Mouse (Mus musculus) spleen, adult 2 months (tissue): ENCODE results near the gene Asb11. TPM values are rescaled to one million over a fixed set of nuclear protein-coding genes. Genes with fewer than 3 reads are reported as not detected.
A peak's percentile ranks its signal among the peaks of the same experiment; 100 is the strongest.

Experiments used
- DNase-seq, 2 experiments: peaks; one replicate each; pipeline versions ENCODE4 v3.0.0 to v3.0.0-alpha.2; 2012 to 2021; ENCODE audit warnings: low spot score in 2 of 2, low read depth in 1 of 2
- H3K27ac ChIP-seq: fragments of 200-500 bp; 2 replicates; pipeline ENCODE4 v1.5.1; 2012; ENCODE audit warnings: low read length, inconsistent platforms; ENCODE audit not compliant: insufficient read depth
- H3K27me3 ChIP-seq: fragments of 200-500 bp; 2 replicates; pipeline ENCODE4 v1.6.1; 2012; ENCODE audit warnings: mild to moderate bottlenecking, moderate library complexity, low read length, inconsistent platforms; ENCODE audit not compliant: control insufficient read depth, insufficient read depth
- H3K36me3 ChIP-seq: fragments of 200-500 bp; 2 replicates; pipeline ENCODE4 v1.6.1; 2012; ENCODE audit warnings: mild to moderate bottlenecking, low read length, inconsistent platforms; ENCODE audit not compliant: control insufficient read depth, insufficient read depth
- H3K4me1 ChIP-seq: fragments of 200-500 bp; 2 replicates; pipeline ENCODE4 v1.6.1; 2011; ENCODE audit warnings: inconsistent platforms; ENCODE audit not compliant: control insufficient read depth, insufficient read depth, insufficient read length
- H3K4me3 ChIP-seq: fragments of 200-500 bp; 2 replicates; pipeline ENCODE4 v1.5.1; 2011; ENCODE audit warnings: mild to moderate bottlenecking, inconsistent platforms; ENCODE audit not compliant: insufficient read depth, insufficient read length; ENCODE audit errors: extremely low read depth
- CTCF ChIP-seq: fragments of 200-500 bp; IDR thresholded peaks from 2 replicates; pipeline ENCODE4 v1.5.1; 2011; ENCODE audit warnings: mild to moderate bottlenecking, inconsistent platforms; ENCODE audit not compliant: insufficient read depth, insufficient read length, insufficient replicate concordance; ENCODE audit errors: extremely low read depth
- POLR2A ChIP-seq: fragments of 200-500 bp; IDR thresholded peaks from 2 replicates; pipeline ENCODE4 v1.6.1; 2011; ENCODE audit warnings: low read depth, low read length, inconsistent platforms
- WGBS: fragments of 180-500 bp; shearing (Covaris S2); methylation state at CpG from one replicate; pipeline ENCODE4 v1.1.7; 2018; 5-methylcytosine and 5-hydroxymethylcytosine counted together
- polyA plus RNA-seq: library from polyadenylated mRNA; depleted of rRNA; stranded (reverse); fragments of >200 nt; gene quantifications from 2 replicates; pipeline ENCODE4 v1.2.3, GENCODE M21; 2012; rRNA removed

The Asb11 gene
- 0.07 TPM in 1 of 2 replicates, not detected in the other for polyA plus RNA-seq

DNA sequence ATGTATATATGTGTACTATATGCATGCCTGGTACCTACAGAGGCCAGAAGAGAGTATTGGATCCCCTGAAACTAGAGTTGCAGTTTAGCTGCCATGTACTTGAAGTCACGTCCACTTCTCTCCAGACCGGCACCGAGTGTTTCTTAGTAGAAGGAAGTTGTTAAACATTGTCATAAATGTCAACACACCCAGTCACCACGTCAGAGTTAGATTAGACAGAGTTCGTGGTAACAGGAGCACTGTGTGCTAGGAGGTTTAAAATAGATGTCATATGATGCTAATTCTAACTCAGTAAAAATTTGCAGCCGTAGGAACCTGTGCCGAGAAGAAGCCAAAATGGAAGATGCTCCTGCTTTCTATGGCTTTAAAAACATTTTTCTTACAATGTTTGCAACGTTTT lies at the start of gene Asb11:
TSS of gene Asb11 (plus strand) at position 286 of the 400 bp plus-strand sequence.
- WGBS = 64% methylated on average over 8 of the region's 8 CpGs

DNA sequence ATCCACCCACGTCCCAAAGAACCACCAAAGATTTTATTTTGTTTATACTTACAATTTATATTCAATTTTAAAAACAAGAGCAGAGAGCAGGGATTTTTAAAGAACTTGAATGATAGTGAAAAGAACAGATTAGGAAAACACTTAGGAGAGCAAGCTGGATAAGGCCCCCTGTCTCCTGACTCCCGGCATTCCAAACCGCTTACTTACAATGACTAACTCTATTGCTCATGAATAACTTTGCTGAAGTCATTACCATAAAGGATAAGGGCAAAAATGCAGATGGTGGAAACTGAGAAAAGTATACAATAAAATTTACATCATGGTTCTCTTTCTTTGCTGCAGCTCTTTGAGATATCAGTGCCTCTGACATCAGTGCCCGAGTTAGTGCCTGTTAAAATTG lies 42.7 kb upstream of the Asb11 start:
- no peaks in the 10 kb centered on the region for H3K27me3 ChIP-seq
- no peaks in the 10 kb centered on the region for H3K36me3 ChIP-seq
- H3K4me1 ChIP-seq = no peaks in the 10 kb centered on the region
- H3K4me3 ChIP-seq = no peak overlapping the region
- no peak overlapping the region for H3K27ac ChIP-seq
- TF ChIP-seq POLR2A (no peak), CTCF (no peak)
- DNase-seq = no peak
- 87% methylated on average over 4 of the region's 4 CpGs for WGBS

More for the DNA sequence above, at the start of gene Asb11:
- H3K4me3 ChIP-seq = no peak within 1 kb of the TSS
- DNase-seq = no peak
- TF ChIP-seq POLR2A (no peak), CTCF (no peak)
- no peak within 1 kb of the TSS for H3K27ac ChIP-seq
- no peaks in the 10 kb centered on the region for H3K4me1 ChIP-seq
- H3K36me3 ChIP-seq = no peaks in the 10 kb centered on the region
- no peaks in the 10 kb centered on the region for H3K27me3 ChIP-seq

DNA sequence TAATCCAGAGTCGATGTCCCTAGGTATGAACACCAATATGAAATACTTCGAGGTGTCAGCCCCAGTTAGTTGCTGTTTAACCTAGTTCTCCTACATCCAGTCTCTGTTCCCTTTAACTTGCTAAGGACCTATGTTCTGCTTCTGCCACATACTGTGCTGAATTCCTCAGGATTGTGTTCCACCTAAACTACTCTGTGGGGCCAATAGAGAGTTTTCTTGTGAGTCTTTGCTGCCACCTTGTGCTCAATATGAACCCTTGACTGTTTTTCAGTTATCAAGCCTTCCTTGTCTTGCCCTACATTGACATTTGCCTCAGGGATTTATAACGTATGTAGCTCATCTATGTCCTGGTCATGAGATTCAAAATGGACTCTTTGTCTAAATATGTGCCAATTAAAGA lies 38.3 kb upstream of the Asb11 start:
- H3K4me1 ChIP-seq = no peaks in the 10 kb centered on the region
- H3K27ac ChIP-seq = no peak overlapping the region
- no peak overlapping the region for H3K4me3 ChIP-seq
- no peaks in the 10 kb centered on the region for H3K36me3 ChIP-seq
- 67% methylated on average over 3 of the region's 3 CpGs for whole genome bisulfite sequencing
- TF ChIP-seq POLR2A (no peak), CTCF (peak; percentile 1; the same call in 1 of the 2 replicates)
- DNase-seq = no peak
- H3K27me3 ChIP-seq = no peaks in the 10 kb centered on the region

DNA sequence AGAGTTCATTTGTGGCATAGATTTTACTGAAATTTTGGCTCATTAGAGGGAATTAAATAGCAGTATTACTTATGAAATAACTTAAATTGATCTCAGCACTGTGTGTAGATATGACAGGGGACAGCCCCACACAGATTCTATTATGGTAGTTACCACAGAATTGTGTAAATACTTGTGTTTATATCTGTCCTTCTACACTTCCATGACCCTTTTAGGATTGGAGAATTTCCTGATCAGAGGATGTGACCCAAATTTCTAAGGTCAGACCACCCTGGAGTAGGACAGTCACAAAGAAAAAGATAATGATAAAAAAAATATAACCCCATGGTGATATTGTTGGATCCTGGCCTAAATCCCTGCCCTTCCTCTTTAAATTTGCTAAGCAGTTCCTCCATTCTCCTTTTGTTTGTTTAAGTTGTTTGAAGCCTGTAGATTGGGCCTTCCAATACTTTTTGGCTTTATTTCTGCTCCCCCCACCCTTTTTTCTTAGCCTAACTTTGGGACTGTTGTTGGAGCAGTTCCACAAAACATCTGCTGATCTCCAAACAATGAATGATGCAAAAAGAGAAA lies 31.6 kb upstream of the Asb11 start:
- no peaks in the 10 kb centered on the region for H3K27me3 ChIP-seq
- TF ChIP-seq CTCF = no peak
- no peaks in the 10 kb centered on the region for H3K4me1 ChIP-seq
- H3K27ac ChIP-seq = no peak overlapping the region
- no peak for DNase-seq
- no peak overlapping the region for H3K4me3 ChIP-seq
- H3K36me3 ChIP-seq = no peaks in the 10 kb centered on the region

DNA sequence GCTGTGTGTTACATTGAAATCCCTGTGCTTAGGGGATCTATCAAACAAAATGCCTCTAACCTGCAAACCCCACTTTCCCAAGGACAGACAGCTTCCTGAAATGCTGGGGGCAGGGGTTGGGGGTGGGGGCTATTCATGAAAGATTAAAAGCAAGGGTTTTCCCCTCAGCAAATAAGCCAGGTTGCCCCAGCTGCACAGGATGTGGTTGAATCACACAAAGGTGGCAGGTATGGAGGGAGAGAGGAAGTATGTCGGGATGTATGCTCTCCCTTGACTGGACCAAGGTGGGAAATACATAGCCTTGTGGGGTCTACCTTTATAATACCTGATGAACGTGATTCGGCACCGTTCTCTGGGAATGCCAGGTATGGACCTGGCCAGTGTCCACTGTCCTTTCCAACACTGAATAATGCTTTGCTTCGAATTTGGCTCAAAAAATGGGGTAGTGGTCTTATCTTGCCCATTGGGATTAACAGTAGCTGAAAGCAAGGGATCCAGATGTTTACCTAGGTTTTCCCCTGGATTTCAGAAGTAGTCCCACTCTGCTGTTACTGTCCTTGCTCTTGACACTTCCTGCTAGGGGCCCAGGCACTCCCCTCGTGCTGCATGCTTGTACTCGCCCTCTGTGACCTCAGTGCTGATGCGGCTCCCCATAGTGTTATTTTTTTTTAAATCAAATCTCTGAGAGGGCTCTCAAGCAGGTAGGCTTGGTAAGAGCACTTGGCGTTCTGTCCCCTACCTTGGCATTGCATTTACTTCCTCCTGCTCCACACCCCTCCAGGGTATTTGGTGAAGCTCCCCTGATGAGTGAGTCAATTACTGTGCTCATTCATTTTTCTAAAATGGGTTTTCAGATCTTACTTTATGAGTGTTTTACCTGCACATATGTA lies 30.4 kb upstream of the Asb11 start:
- 60% methylated on average over 9 of the region's 9 CpGs for WGBS
- no peak for TF ChIP-seq CTCF
- no peak for TF ChIP-seq POLR2A
- no peaks in the 10 kb centered on the region for H3K36me3 ChIP-seq
- no peak overlapping the region for H3K27ac ChIP-seq
- no peaks in the 10 kb centered on the region for H3K27me3 ChIP-seq
- no peak for DNase-seq
- H3K4me1 ChIP-seq = no peaks in the 10 kb centered on the region
- H3K4me3 ChIP-seq = no peak overlapping the region

DNA sequence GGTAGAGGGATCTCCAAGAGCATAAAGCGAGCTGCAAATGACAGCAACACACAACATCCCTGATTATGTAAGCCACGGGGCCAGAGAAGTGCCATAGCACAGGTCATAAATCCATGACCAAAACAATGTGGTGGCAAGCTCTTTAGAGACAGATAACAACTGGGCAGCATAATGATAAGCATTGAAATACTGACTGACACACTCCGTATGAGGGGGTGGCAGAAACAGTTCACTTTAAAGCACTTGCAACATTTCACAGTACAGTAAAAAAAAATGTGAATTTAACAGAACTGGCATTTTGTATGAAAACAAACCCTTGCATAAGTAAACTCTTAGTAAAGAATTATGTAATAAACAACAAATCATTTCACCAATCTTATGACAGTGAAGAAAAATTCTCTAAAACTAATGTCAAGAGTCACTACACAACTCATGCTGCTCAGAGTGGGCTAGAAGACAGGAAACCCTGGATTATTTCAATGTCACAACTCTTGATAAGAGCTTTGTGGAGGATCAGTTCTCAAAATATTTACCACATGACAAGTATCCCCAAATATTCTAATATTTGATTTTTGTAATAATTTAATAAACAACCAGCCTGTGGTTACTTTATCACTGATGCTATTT lies 28.4 kb upstream of the Asb11 start:
- H3K4me3 ChIP-seq = no peak overlapping the region
- H3K4me1 ChIP-seq = no peaks in the 10 kb centered on the region
- H3K27ac ChIP-seq = no peak overlapping the region
- DNase-seq = no peak
- H3K27me3 ChIP-seq = no peaks in the 10 kb centered on the region
- WGBS = 83% methylated on average over 3 of the region's 3 CpGs
- no peaks in the 10 kb centered on the region for H3K36me3 ChIP-seq
- no peak for TF ChIP-seq POLR2A
- TF ChIP-seq CTCF = no peak
